Mouse (Mus musculus): Measurements from ENCODE around the gene Drosha.

GRCm38 (mm10) chr15:12941106-12941505 lies 116.5 kb downstream of the Drosha start:
- TF ChIP-seq CTCF (IDR thresholded peaks at IDR 0.05; ENCODE audit: extremely low read depth, insufficient read depth, insufficient read length, insufficient replicate concordance): no peak
- no peak for TF ChIP-seq POLR2A (IDR thresholded peaks at IDR 0.05; ENCODE audit: low read depth, low read length)
